Mouse (Mus musculus) heart, postnatal 10 days (tissue): ENCODE measurements around the gene Ak1. TPM values are rescaled to one million over a fixed set of nuclear protein-coding genes. Genes with fewer than 3 reads are reported as not detected.

ENCODE experiments used
- DNase-seq, 2 experiments: peaks; one replicate each; pipeline ENCODE4 v3.0.0; 2021
- intact Hi-C: fragments of 180-260 bp; cut with DNase I; formaldehyde crosslinking; loops from one replicate; pipeline ENCODE4 v1.15.1; 2025
- total RNA-seq, 2 experiments: library from RNA; stranded (reverse); gene quantifications; 2 replicates each; pipeline ENCODE4 v1.2.3; 2021

Gene Ak1
- total RNA-seq, 2 experiments from 2014 or later, result 522 to 538 TPM

GRCm38 (mm10) chr2:32598506-32598905, 23.1 kb upstream of the Ak1 start:
- intact Hi-C loops, result no loop called here

DNA sequence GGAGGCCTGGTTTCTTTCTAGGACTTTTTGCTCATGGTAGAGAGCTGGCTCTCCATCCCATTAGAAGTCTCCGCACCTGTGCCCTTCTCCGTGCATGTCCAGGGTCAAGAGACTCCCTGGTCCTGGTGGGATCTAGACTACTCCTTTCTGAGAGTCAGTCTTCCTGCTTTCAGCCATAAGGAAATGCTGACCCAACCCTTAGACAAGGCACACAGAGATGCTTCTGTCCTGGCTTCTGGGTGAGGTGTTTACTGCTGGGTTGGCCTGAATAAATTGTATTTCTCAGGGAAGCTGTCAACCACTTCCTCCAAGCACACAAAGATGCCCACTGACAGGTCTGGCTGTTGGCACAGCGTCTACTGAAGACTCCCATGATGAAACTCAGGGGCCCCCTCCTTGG, 22.1 kb upstream of the Ak1 start, which contains the start of gene St6galnac6:
Gene St6galnac6, plus strand, starts transcription at position 301 of the 400 bp plus-strand sequence.
- DNase-seq, result no peak
- intact Hi-C loops, result no loop called here

More at GRCm38 (mm10) chr2:32598506-32598905, 23.1 kb upstream of the Ak1 start:
- peak in 1 of 2 experiments; percentile 58 for DNase-seq

DNA sequence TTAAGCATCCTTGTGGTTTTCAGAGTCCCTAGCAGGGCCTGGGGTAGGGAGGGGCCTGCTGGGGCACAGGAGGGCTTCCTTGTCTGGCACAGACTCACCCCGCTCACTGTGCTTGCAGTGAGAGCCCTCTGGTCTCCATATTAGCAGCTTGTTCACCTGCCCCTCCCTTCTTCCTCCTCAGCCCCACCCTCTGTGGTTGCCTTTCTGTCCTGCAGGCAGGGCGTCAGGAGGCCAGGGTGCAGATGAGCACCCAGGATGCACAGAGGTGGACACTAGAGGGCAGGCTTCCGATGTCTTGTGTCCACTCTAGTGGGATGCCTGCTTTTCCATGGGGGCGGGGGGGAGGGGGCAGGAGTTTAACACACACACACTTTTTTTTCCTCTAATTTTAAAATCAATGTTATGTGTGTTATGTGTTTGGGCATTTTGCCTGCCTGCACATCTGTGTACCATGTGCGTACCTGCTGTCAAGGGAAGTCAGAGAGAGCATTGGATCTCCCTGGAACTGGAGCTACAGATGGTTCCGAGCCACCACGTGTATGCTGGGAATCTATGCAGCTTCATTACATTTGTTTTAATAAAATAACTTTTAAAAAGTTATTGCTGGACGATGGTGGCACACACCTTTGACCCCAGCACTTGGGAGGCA, 20.0 kb upstream of the Ak1 start:
- DNase-seq, result peak in 1 of 2 experiments; percentile 59
- intact Hi-C loops, result loop anchor here (1.0 kb wide), 1 partner anchor 14 kb away; the partner anchor contains the start of gene St6galnac4

- intact Hi-C loops, result loop anchor here (1.0 kb wide), 2 partner anchors 15 to 19 kb away; partner anchors contain the start of gene St6galnac4
- DNase-seq, result peak; percentile 92 to 94
These were observed 18.9 kb upstream of the Ak1 start for GRCm38 (mm10) chr2:32602600-32603054.

DNA sequence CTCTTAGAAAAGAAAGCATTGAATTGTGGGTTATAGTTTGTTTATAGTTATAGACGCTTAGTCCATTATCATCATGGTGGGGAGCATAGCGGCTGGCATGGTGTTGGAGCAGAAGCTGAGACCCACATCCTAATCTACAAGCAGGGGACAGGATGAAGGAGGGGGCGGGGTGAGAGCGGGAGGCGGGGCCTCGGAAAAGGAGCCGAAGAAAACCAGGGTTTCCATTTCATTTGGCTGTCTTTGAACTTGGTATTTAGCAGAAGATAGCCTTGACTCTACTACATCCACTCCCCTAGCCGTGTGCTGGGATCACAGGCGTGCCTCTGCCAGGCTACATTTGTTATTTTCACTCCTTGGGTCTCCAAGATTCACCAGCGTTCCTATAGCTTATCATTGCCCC, 16.9 kb upstream of the Ak1 start:
- no peak for DNase-seq
- intact Hi-C loops, result loop anchor here (5.0 kb wide), 1 partner anchor 32 kb away; the partner anchor contains the start of genes Dpm2 and Pip5kl1

- peak; percentile 89 to 90 for DNase-seq
- intact Hi-C loops, result loop anchor here (5.0 kb wide), 1 partner anchor 34 kb away; the partner anchor contains the start of genes Dpm2 and Pip5kl1
These were observed 15.1 kb upstream of the Ak1 start for GRCm38 (mm10) chr2:32606161-32607142.

GRCm38 (mm10) chr2:32607262-32607947, 14.2 kb upstream of the Ak1 start:
- intact Hi-C loops, result loop anchor here (5.0 kb wide), 1 partner anchor 35 kb away; the partner anchor contains the start of genes Dpm2 and Pip5kl1
- DNase-seq, result peak; percentile 60 to 71

DNA sequence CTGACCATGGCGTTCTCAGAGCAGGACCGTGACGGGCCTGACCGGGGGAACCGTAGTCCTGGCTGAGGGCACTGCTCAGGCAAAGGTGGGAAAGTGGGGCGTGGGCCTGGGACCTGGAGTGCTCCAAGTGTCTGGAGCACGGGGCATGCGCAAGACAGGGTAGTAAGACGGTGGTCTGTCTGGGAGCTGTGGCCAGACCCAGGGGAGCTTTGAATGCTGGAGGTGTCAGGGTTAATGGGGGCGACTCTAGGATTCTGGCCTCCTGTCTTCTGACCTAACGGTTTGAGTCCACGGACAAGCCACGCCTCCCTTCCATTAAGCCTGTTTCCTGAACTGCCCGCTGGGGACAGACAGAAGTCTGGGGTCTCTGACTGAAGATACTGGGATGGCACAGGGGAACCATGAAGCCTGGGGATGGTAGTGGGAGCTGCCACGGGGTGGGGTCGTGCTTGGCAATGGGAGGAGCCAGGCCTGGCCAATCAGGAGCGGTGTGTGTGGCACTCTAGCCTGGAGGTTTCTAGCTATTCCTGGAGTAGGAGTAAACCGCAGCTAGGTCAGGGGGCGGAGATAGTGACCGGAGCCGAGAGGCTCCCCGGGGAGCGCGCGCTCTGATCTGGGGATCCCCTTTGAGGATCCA, 13.3 kb upstream of the Ak1 start:
- DNase-seq, result peak; percentile 89 to 90
- intact Hi-C loops, result loop anchor here (5.0 kb wide), 1 partner anchor 36 kb away; the partner anchor contains the start of genes Dpm2 and Pip5kl1

DNA sequence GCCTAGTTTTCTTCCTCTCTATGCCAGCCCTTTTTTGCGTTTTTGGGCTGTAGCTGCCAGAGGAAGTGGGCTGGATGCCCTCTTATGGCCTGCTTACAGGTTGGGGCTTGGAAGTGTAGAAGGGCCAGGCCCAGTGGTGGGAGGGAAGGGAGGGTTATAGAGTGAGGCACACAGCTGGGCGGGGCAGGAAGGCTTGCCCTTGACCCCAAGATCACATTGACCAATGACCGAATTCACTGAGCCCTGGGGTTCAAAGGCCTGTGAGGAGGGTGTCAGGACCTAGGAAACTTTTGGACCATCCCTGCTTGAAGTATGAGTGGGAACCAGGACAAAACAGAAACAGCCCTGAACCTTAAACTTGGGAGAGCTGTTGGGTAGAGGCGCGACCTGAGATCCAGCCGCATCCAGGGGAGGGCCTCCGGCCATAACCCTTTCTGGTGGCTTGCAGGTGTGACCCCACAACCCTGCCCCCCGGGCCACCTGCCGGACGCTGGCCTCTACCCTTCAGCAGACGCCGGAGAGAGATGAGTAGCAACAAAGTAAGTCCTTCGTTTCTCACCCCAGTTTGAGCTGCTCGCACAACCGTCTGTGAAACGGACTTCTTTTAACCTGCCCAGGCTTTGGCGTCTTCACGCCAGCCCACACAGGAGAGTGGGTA, 12.7 kb upstream of the Ak1 start:
- no peak for DNase-seq
- intact Hi-C loops, result loop anchor here (5.0 kb wide), 1 partner anchor 37 kb away; the partner anchor contains the start of genes Dpm2 and Pip5kl1

DNA sequence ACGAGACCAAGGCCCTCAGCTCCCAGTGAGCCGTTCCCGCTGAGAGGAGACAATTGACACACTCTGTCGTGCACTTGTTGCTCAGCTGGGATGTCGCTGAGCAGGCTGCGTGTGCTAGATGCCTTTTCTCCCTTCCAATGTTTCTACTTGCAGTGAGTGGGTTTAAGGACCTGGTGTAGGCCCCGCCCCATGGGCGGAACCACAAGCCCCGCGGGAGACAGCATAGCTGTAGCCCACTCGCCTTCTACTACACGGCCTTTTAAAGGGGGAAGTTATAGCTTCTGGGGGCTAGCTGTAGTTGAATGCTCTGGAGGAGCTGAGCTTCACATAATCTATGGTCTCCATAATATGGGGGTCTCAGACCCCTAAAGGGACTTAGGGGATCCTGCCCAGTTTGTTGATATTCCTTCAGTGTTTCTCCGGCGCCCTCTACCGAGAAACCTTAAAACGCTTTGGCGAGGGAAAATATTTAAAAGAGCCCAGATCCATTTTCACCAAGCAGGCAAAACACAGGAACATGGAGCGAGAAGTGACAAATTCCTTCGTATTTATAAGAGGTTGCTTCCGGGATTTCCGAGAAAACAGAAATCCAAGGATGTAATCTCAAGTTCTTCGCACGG, 10.8 kb upstream of the Ak1 start:
- intact Hi-C loops, result no loop called here
- peak; percentile 75 to 79 for DNase-seq

GRCm38 (mm10) chr2:32612274-32612673, 9.3 kb upstream of the Ak1 start:
- no peak for DNase-seq
- intact Hi-C loops, result no loop called here

DNA sequence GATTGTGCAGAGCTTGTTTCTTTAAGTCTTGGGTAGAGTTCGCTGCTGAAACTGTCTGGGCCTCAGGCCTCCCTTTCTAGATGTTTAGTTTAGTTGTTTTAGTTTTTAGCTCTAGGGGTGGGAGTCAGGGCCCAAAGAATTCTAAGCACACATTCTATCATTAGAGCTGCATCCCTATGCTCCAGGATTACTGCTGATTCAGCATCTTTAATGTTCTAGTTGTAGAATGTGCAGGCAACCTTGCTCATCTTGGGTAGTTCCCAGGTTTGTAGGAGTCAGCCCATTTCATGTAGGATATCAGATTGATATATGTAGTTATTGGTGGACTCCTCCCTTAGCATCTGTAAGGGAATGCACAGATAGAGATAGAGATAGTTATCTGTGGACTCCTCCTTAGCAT, 4.4 kb upstream of the Ak1 start:
- no peak for DNase-seq
- intact Hi-C loops, result loop anchor here (5.0 kb wide), 1 partner anchor 35 kb away; no protein-coding TSS in a partner anchor

DNA sequence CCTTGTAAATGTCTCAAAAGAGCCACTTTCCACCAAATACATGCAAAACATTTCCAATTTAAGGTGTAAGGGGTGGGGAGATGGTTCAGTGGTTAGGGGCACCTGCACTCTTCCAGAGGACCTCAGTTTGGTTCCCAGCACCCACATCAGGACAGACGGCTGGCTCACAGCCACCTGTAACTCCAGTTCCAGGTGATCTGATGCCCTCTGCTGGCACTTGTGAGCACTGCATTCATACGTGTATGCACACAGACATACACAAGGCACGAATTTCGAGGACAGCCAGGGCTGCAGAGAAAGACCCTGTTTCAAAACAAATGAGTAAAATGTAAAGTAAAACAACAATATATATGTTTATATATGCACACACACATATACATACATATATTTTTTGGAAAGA, 4.0 kb upstream of the Ak1 start:
- no peak for DNase-seq
- intact Hi-C loops, result loop anchor here (5.0 kb wide), 1 partner anchor 35 kb away; no protein-coding TSS in a partner anchor

- intact Hi-C loops, result loop anchor here (5.0 kb wide), 1 partner anchor 36 kb away; no protein-coding TSS in a partner anchor
- DNase-seq, result no peak
These were observed 3.5 kb upstream of the Ak1 start for GRCm38 (mm10) chr2:32618051-32618450.

GRCm38 (mm10) chr2:32620682-32621516, 659 bp upstream of the Ak1 start:
- peak; percentile 89 to 91 for DNase-seq
- intact Hi-C loops, result no loop called here

- intact Hi-C loops, result no loop called here
- no peak for DNase-seq
These were observed 2.7 kb downstream of the Ak1 start for GRCm38 (mm10) chr2:32624111-32624748.

DNA sequence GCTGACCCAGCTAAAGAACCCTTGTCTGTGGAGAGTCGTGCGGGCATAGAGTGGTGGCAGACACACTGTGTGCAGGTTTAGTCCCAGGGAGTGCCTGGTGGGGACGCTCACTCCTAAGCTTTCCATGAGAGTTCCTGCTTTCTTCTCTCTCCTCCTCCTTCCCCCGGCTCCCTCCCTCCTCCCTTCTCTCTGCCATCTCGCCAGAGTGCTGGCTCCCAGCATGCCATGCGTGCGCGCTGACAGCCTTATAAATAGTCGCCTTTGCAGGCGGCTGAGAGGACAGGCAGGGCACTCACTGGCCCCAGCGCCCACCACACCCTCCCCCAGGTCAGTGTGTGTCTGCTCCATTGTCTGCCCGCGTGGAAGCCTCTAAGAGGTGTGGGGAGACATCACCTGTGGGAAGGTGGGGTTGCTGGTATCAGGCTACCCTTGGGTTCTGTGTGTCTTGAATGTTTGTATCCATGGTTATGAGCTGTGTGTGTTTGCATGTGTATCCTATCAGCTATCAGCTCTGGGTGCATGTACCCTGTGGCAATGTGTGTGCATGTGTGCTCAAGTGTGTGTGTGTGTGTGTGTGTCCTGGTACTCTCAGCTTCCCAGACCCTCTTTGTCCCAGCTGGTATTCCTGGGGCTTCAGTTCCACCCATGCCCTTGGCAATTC, 3.8 kb downstream of the Ak1 start:
- intact Hi-C loops, result no loop called here
- DNase-seq, result peak; percentile 87 to 89
